Mouse (Mus musculus) hindbrain, embryonic 10.5 days (tissue): ENCODE measurements around the gene Milr1. TPM values are rescaled to one million over a fixed set of nuclear protein-coding genes. Genes with fewer than 3 reads are reported as not detected.
"Not testable (repeated sequence)": the region's sequence is repeated elsewhere in the genome, so short reads cannot be mapped to it uniquely, and the experiment has no call there.

Experiments
- DNase-seq: peaks from one replicate; pipeline ENCODE4 v3.0.0-alpha.2; 2017; ENCODE audit warnings: low spot score
- H3K27ac ChIP-seq: fragments of 300-500 bp; sonication (generic); 2 replicates; pipeline ENCODE4 v1.5.1; 2016; ENCODE audit warnings: mild to moderate bottlenecking, moderate library complexity
- H3K27me3 ChIP-seq: fragments of 300-500 bp; sonication (generic); 2 replicates; pipeline ENCODE4 v1.6.1; 2016; ENCODE audit warnings: mild to moderate bottlenecking; ENCODE audit not compliant: poor library complexity, insufficient read depth, severe bottlenecking
- H3K36me3 ChIP-seq: fragments of 300-500 bp; sonication (generic); 2 replicates; pipeline ENCODE4 v1.6.1; 2016; ENCODE audit warnings: mild to moderate bottlenecking, moderate library complexity
- H3K4me1 ChIP-seq: fragments of 300-500 bp; sonication (generic); replicated peaks from 2 replicates; pipeline ENCODE4 v1.6.1; 2016; ENCODE audit warnings: mild to moderate bottlenecking
- H3K4me3 ChIP-seq: fragments of 300-500 bp; sonication (generic); 2 replicates; pipeline ENCODE4 v1.5.1; 2016; ENCODE audit warnings: mild to moderate bottlenecking, moderate library complexity
- H3K9me3 ChIP-seq: fragments of 300-500 bp; sonication (generic); 2 replicates; pipeline ENCODE4 v1.6.1; 2016; ENCODE audit warnings: mild to moderate bottlenecking, moderate library complexity
- WGBS: fragments of 180-500 bp; shearing (Covaris S2); methylation state at CpG from one replicate; pipeline ENCODE4 v1.1.7; 2016; 5-methylcytosine and 5-hydroxymethylcytosine counted together
- polyA plus RNA-seq: library from polyadenylated mRNA; unstranded; fragments of >200 nt; fragmentation: Nextera tagmentation; extraction: Ambion mirVana; gene quantifications from 2 replicates; pipeline ENCODE4 v1.2.1, GENCODE M21; 2016

Gene Milr1
- polyA plus RNA-seq, 1 experiment from 2014 or later: 1.6 TPM

DNA sequence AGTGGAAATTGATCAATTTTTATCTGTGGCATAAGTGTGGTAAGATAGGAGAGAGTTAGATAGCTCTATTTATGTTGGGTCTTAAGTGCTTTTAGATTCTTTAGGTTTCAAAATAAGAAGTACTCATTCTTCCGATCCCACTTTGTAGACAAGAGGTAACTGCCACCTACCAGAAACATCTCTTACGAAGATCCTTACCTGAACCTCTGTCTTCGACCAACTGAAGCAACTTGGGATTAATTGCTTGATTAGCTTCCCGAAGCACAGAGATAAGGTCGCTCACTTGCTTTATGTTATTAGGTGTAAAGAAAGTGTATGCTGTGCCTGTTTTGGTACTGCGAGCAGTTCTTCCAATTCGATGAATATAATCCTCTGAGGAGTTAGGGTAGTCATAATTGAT is 31.2 kb downstream of the Milr1 start:
- H3K4me3 ChIP-seq, H3K27me3 ChIP-seq, H3K27ac ChIP-seq, DNase-seq, H3K9me3 ChIP-seq: not testable (repeated sequence)
- peaks cover 74% of the 10 kb centered on the region for H3K36me3 ChIP-seq
- peaks cover 30% of the 10 kb centered on the region for H3K4me1 ChIP-seq
- WGBS: 95% methylated on average over 7 of the region's 7 CpGs

GRCm38 (mm10) chr11:106782841-106783764 is 32.1 kb downstream of the Milr1 start:
- no peak overlapping the region for H3K27ac ChIP-seq
- no peak for DNase-seq
- H3K4me3 ChIP-seq: no peak overlapping the region
- peaks cover 30% of the 10 kb centered on the region for H3K4me1 ChIP-seq
- WGBS: 86% methylated on average over 9 of the region's 9 CpGs
- H3K36me3 ChIP-seq: peaks cover 78% of the 10 kb centered on the region
- no peaks in the 10 kb centered on the region for H3K27me3 ChIP-seq
- no peaks in the 10 kb centered on the region for H3K9me3 ChIP-seq

- DNase-seq: no peak
- Histone ChIP-seq H3K27ac (no peak overlapping the region), H3K36me3 (peaks cover 78% of the 10 kb centered on the region), H3K4me3 (no peak overlapping the region), H3K27me3 (no peaks in the 10 kb centered on the region), H3K9me3 (no peaks in the 10 kb centered on the region), H3K4me1 (peaks cover 24% of the 10 kb centered on the region)
- WGBS: 91% methylated on average over 2 of the region's 2 CpGs
Observed at GRCm38 (mm10) chr11:106784476-106784875, 33.5 kb downstream of the Milr1 start.

DNA sequence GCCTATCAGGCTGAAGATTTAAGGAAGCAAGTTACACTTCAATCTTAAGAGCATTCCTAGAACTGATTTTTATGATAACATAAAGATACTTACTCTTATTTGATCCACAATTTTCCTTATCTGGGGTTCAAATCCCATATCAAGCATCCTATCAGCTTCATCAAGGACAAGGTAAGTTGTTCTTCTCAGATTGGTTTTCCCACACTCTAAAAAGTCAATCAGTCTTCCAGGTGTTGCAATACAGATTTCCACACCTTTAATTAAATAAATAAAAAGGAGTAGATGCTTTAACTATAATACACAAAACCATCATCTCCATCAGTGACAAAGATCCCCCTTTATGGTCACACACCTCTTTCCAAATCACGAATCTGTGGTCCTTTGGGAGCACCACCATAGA is 34.0 kb downstream of the Milr1 start:
- Histone ChIP-seq H3K9me3 (no peaks in the 10 kb centered on the region), H3K4me1 (peaks cover 23% of the 10 kb centered on the region), H3K4me3 (peak overlapping the region; percentile 97; the same call in 1 of the 2 replicates), H3K27ac (no peak overlapping the region), H3K27me3 (no peaks in the 10 kb centered on the region), H3K36me3 (peaks cover 76% of the 10 kb centered on the region)
- DNase-seq: no peak
- WGBS: 90% methylated on average over 1 of the region's 1 CpGs

GRCm38 (mm10) chr11:106787131-106788025 is 36.4 kb downstream of the Milr1 start:
- H3K4me3 ChIP-seq: peak overlapping the region; percentile 97
- peaks cover 59% of the 10 kb centered on the region for H3K36me3 ChIP-seq
- H3K27me3 ChIP-seq: no peaks in the 10 kb centered on the region
- H3K4me1 ChIP-seq: peaks cover 25% of the 10 kb centered on the region
- peak overlapping the region; percentile 100 for H3K27ac ChIP-seq
- DNase-seq: peak; percentile 83
- no peaks in the 10 kb centered on the region for H3K9me3 ChIP-seq
- under 1% methylated on average over 65 of the region's 65 CpGs for WGBS

- H3K27me3 ChIP-seq: no peaks in the 10 kb centered on the region
- H3K4me3 ChIP-seq: peak overlapping the region; percentile 97
- H3K9me3 ChIP-seq: no peaks in the 10 kb centered on the region
- H3K36me3 ChIP-seq: peaks cover 59% of the 10 kb centered on the region
- H3K4me1 ChIP-seq: peaks cover 25% of the 10 kb centered on the region
- peak overlapping the region; percentile 100 for H3K27ac ChIP-seq
- DNase-seq: peak; percentile 98
- under 1% methylated on average over 75 of the region's 79 CpGs for WGBS
Observed at GRCm38 (mm10) chr11:106788026-106788774, 37.2 kb downstream of the Milr1 start.

DNA sequence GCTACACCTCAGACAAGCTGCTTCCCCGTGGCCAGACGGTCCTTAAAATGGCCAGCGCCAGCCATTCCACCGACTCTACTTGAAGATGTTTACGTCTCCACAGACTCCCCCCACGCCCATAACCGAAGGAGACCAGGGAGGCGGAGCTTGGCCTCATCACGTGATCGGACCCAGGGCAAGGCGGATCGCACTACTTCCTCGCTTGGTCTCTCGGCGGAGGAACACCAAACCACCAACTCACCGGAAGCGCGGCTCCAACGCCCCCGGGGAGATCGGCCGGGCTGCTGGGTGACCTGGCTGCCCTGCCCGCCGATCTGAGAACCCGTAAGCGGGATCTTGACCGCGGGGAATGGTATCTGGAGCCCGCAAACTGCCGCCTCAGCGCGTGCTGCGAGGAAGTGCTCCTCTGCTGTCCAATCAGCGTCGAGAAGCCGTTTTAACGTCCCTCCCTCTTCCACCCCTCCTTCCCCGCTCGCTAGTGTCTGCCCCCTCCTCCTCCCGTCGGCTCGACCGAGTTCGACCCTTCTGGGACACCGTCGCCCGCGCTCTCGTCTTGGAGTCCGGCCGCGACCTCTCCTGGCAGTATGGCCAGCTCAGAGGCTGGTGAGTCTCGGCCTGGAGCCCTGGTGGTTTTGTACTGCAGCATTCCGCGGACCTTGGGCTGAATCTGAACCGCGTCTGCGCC is 37.9 kb downstream of the Milr1 start, which contains the start of the genes Ddx5 and Cep95:
Ddx5 (minus strand) TSS at position 411 of the 685 bp plus-strand sequence.
Cep95 (plus strand) TSS at position 478 of the 685 bp plus-strand sequence.
- Histone ChIP-seq H3K27ac (peak within 1 kb of the TSS; percentile 100), H3K9me3 (no peaks in the 10 kb centered on the region), H3K27me3 (no peaks in the 10 kb centered on the region), H3K4me1 (peaks cover 25% of the 10 kb centered on the region), H3K4me3 (peak within 1 kb of the TSS; percentile 97), H3K36me3 (peaks cover 59% of the 10 kb centered on the region)
- peak; percentile 98 for DNase-seq
- WGBS: under 1% methylated on average over 58 of the region's 58 CpGs

GRCm38 (mm10) chr11:106789649-106790048 is 38.6 kb downstream of the Milr1 start:
- Histone ChIP-seq H3K27ac (peak overlapping the region; percentile 100), H3K36me3 (peaks cover 59% of the 10 kb centered on the region), H3K4me1 (peaks cover 25% of the 10 kb centered on the region), H3K9me3 (no peaks in the 10 kb centered on the region), H3K27me3 (no peaks in the 10 kb centered on the region), H3K4me3 (peak overlapping the region; percentile 97)
- peak; percentile 20 for DNase-seq
- WGBS: under 1% methylated on average over 6 of the region's 6 CpGs

- Histone ChIP-seq H3K27ac (no peak overlapping the region), H3K9me3 (peaks cover 6% of the 10 kb centered on the region; the same call in 1 of the 2 replicates), H3K4me3 (no peak overlapping the region), H3K27me3 (no peaks in the 10 kb centered on the region), H3K4me1 (peaks cover 10% of the 10 kb centered on the region), H3K36me3 (peaks cover 71% of the 10 kb centered on the region)
- 66% methylated on average over 4 of the region's 4 CpGs for WGBS
- no peak for DNase-seq
Observed at GRCm38 (mm10) chr11:106793846-106794245, 42.8 kb downstream of the Milr1 start.

DNA sequence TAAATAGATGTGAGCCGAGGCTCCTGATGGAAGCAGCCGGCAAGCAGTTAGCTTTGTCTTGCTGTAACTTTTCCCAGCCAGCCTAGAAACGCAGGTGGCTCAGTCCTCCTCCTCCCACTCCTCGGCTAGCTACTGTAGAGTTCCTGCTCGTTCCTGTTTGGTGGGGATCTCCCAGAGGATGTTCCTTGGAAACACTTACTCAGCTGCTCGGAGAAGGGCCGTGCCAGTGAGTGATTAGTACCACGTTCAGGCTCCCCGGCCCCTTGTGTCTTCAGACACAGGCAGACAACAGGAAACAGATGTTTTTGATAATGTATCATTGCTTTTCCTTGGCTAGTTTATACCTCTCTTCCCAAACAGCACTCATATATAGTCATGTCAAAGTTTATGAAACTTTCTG is 44.7 kb downstream of the Milr1 start:
- 69% methylated on average over 9 of the region's 9 CpGs for WGBS
- Histone ChIP-seq H3K4me1 (peaks cover under 1% of the 10 kb centered on the region; the same call in 1 of the 2 replicates), H3K27ac (no peak overlapping the region), H3K4me3 (no peak overlapping the region), H3K9me3 (peaks cover 6% of the 10 kb centered on the region; the same call in 1 of the 2 replicates), H3K36me3 (peaks cover 89% of the 10 kb centered on the region), H3K27me3 (no peaks in the 10 kb centered on the region)
- no peak for DNase-seq

DNA sequence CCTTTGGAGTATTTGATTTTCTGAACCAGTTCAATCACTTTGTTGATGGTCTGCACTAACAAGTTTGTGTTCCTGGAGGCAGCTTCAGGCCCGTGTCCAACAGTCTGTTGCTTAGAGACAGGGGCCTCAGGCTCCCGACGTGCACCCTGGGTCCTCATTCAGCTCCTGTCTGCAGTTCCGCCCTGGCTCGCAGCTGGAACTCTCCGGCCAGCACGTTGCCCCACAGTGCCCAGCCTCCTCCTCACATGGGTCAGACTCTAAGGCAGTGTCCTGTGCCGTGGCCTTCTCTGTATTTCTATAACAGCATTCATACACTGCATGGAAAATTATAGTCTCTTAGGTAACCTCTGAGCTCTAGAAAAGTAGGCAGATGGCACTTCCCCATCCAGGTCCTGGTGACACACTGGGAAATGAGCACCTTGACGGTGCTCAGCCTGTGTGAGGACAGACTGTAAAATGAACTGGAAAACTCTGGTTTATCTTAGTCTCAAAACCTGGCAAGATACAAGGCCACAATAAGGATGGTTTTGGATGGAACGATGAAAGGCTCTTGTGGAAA is 51.1 kb downstream of the Milr1 start:
- H3K27ac ChIP-seq: no peak overlapping the region
- DNase-seq: no peak
- peaks cover 6% of the 10 kb centered on the region; the same call in 1 of the 2 replicates for H3K9me3 ChIP-seq
- no peaks in the 10 kb centered on the region for H3K4me1 ChIP-seq
- no peak overlapping the region for H3K4me3 ChIP-seq
- H3K27me3 ChIP-seq: no peaks in the 10 kb centered on the region
- 86% methylated on average over 10 of the region's 10 CpGs for WGBS
- H3K36me3 ChIP-seq: peaks cover 90% of the 10 kb centered on the region
